ENCODE assay signal across 8 mouse cellular contexts in the genomic region with DNA sequence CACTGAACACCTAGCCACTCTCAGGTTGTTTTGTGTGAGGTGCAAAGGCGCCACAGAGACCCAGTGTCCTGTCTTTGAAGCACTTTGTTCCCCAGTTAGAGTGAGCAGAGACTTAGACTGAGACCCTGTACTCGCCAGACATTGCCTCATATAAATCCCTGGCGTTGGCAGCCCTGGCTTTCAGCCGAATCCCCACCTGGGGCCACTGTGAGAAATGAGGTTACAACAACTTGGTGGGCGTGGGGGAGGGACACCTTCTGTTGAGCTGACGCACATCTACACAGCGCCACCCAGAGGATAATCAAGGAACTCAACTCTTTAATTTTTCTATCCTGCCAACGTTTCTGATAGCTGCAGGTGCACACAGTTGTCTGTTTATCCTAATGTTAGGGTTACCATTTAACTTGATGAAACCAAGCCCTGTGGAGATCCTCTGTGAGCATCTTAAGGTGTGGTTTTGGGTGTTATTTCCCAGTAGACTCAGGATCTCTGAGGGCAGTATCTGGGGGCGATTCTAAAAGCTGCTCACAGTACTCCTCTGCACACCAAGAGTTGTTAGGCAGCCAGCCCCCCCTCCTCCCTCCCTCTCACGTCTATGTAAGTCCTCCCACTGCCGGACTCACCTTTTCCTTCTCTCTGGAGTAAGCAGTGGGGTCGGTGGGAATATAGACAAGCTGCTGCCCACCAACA. TPM values are rescaled to one million over a fixed set of nuclear protein-coding genes. Genes with fewer than 3 reads are reported as not detected.
DNase-seq lines count a peak whose midpoint lies in the region; ATAC-seq lines count a peak whose summit lies in the region.

No protein-coding gene starts in this region.

- H3K36me3 ChIP-seq in embryonic facial prominence, embryonic 14.5 days (ENCODE audit: control insufficient read depth, insufficient read depth, low read length) = no peaks in the 10 kb centered on the region
- no peaks in the 10 kb centered on the region for H3K36me3 ChIP-seq in midbrain, embryonic 13.5 days

- 27% methylated on average over 12 of the region's 12 CpGs for WGBS in embryonic facial prominence, embryonic 14.5 days
- WGBS in midbrain, embryonic 13.5 days = 28% methylated on average over 12 of the region's 12 CpGs

- H3K27me3 ChIP-seq in embryonic facial prominence, embryonic 14.5 days (replicated peaks; ENCODE audit: control insufficient read depth, insufficient read depth, low read length) = no peaks in the 10 kb centered on the region
- no peaks in the 10 kb centered on the region for H3K27me3 ChIP-seq in midbrain, embryonic 13.5 days

- no peak overlapping the region for H3K4me3 ChIP-seq in embryonic facial prominence, embryonic 14.5 days (ENCODE audit: low read depth, low read length)
- H3K4me3 ChIP-seq in midbrain, embryonic 13.5 days (replicated peaks) = no peak overlapping the region

- ATAC-seq in embryonic facial prominence, embryonic 14.5 days (ENCODE audit: low read depth) = 0 out of 2 replicates have a peak, but pooled peaks have one; percentile 26
- peak; percentile 50 for ATAC-seq in midbrain, embryonic 13.5 days
- no peak for ATAC-seq in inflammation-experienced regulatory T-cells, adult 6 months

- DNase-seq in heart, postnatal 4 days = peak; percentile 14
- no peak for DNase-seq in heart, postnatal 36 days
- DNase-seq in adrenal gland, postnatal 25 days = peak; percentile 12
- DNase-seq in embryonic facial prominence, embryonic 14.5 days (ENCODE audit: low spot score) = peak; percentile 63
- DNase-seq in layer of hippocampus, adult 18-20 months (ENCODE audit: low spot score in 2 of 2) = peak; percentile 46 to 72
- no peak for DNase-seq in thymus, postnatal 14 days

- H3K9ac ChIP-seq in embryonic facial prominence, embryonic 14.5 days (ENCODE audit: low read depth, low read length) = no peak overlapping the region
- 0 out of 2 replicates have a peak overlapping the region, but pooled peaks have one; percentile 6 for H3K9ac ChIP-seq in midbrain, embryonic 13.5 days (replicated peaks)

- no peak overlapping the region for H3K4me2 ChIP-seq in embryonic facial prominence, embryonic 14.5 days (ENCODE audit: low read depth, low read length)
- no peak overlapping the region for H3K4me2 ChIP-seq in midbrain, embryonic 13.5 days (replicated peaks)

- H3K27ac ChIP-seq in embryonic facial prominence, embryonic 14.5 days (replicated peaks; ENCODE audit: low read depth, low read length) = no peak overlapping the region
- H3K27ac ChIP-seq in midbrain, embryonic 13.5 days = no peak overlapping the region

- intact Hi-C loops in heart, postnatal 36 days (cut with DNase I) = no loop called here

- H3K4me1 ChIP-seq in embryonic facial prominence, embryonic 14.5 days (ENCODE audit: control insufficient read depth, insufficient read depth, low read length) = 0 out of 2 replicates have a peak, but pooled peaks cover 3% of the 10 kb centered on the region
- peaks cover 6% of the 10 kb centered on the region; the same call in 1 of the 2 replicates for H3K4me1 ChIP-seq in midbrain, embryonic 13.5 days (replicated peaks)

- H3K9me3 ChIP-seq in embryonic facial prominence, embryonic 14.5 days (ENCODE audit: control insufficient read depth, low read length) = no peaks in the 10 kb centered on the region
- no peaks in the 10 kb centered on the region for H3K9me3 ChIP-seq in midbrain, embryonic 13.5 days

RNA-seq across cellular contexts. Expression of gene Itprid1, which starts 32.6 kb away (rescaled TPM):
- not detected for total RNA-seq in heart, postnatal 4 days (2021)
- total RNA-seq in heart, postnatal 36 days (2021) = not detected
- 0.21 and 0.76 TPM in 2 replicates for total RNA-seq in adrenal gland, postnatal 25 days (2021)
- 0.49 and 0.50 TPM in 2 replicates for polyA plus RNA-seq in embryonic facial prominence, embryonic 14.5 days (2014; fragmentation: Nextera tagmentation; extraction: Ambion mirVana)
- total RNA-seq in layer of hippocampus, adult 18-20 months (2021) = 1 to 10 TPM; 1.2 to 1.4 TPM
- polyA plus RNA-seq in midbrain, embryonic 13.5 days (2015; fragmentation: Nextera tagmentation; extraction: Ambion mirVana) = not detected in 2 replicates
- not detected for polyA plus RNA-seq in inflammation-experienced regulatory T-cells, adult 6 months (2017; shearing (Covaris generic))

Comparison
In these comparisons a context has a peak if more than half of its experiments do, and no peak if none do; other contexts are left out.
1. DNase-seq: peak in heart, postnatal 4 days (single experiment), adrenal gland, postnatal 25 days (single experiment), embryonic facial prominence, embryonic 14.5 days (single experiment) and layer of hippocampus, adult 18-20 months (2 of 2); none in heart, postnatal 36 days (0 of 2) and thymus, postnatal 14 days (single experiment).